Mouse (Mus musculus) cerebellum, postnatal 36 days (tissue): Measurements from ENCODE around the gene Vmn2r89.
A peak's percentile ranks its signal among the peaks of the same experiment; 100 is the strongest.
"Not testable (repeated sequence)": the region's sequence is repeated elsewhere in the genome, so short reads cannot be mapped to it uniquely, and the experiment has no call there.

Source experiments
- DNase-seq, 2 experiments: peaks; one replicate each; pipeline ENCODE4 v3.0.0; 2021 to 2022; ENCODE audit warnings: mixed read lengths in 2 of 2

The Vmn2r89 gene

GRCm38 (mm10) chr14:51451557-51451956 lies at the start of gene Vmn2r89:
Vmn2r89 (plus strand) TSS chr14:51451857.
- not testable (repeated sequence) for DNase-seq

GRCm38 (mm10) chr14:51410520-51410919 lies 41.1 kb upstream of the Vmn2r89 start, which contains the start of gene Vmn2r88:
Vmn2r88 (plus strand) TSS chr14:51410820.
- no peak for DNase-seq

GRCm38 (mm10) chr14:51423885-51424284 lies 27.8 kb upstream of the Vmn2r89 start:
- no peak for DNase-seq

GRCm38 (mm10) chr14:51430138-51430537 lies 21.5 kb upstream of the Vmn2r89 start:
- DNase-seq = peak in 1 of 2 experiments; percentile 8

- no peak for DNase-seq
These were observed 17.1 kb upstream of the Vmn2r89 start for GRCm38 (mm10) chr14:51434546-51434945.

GRCm38 (mm10) chr14:51435020-51435419 lies 16.6 kb upstream of the Vmn2r89 start:
- no peak for DNase-seq

- DNase-seq = no peak
These were observed 12.7 kb upstream of the Vmn2r89 start for GRCm38 (mm10) chr14:51438955-51439354.

- DNase-seq = not testable (repeated sequence)
These were observed 28.6 kb downstream of the Vmn2r89 start for GRCm38 (mm10) chr14:51480278-51480677.

- DNase-seq = not testable (repeated sequence)
These were observed 29.8 kb downstream of the Vmn2r89 start for GRCm38 (mm10) chr14:51481332-51482015.

GRCm38 (mm10) chr14:51482051-51482715 lies 30.5 kb downstream of the Vmn2r89 start:
- no peak for DNase-seq

GRCm38 (mm10) chr14:51482971-51483381 lies 31.3 kb downstream of the Vmn2r89 start:
- DNase-seq = not testable (repeated sequence)

GRCm38 (mm10) chr14:51483671-51484070 lies 32.0 kb downstream of the Vmn2r89 start:
- DNase-seq = no peak

- DNase-seq = no peak
These were observed 34.5 kb downstream of the Vmn2r89 start for GRCm38 (mm10) chr14:51486111-51486510.

- DNase-seq = no peak
These were observed 44.1 kb downstream of the Vmn2r89 start for GRCm38 (mm10) chr14:51495781-51496180.

- no peak for DNase-seq
These were observed 45.3 kb downstream of the Vmn2r89 start for GRCm38 (mm10) chr14:51496955-51497354.

GRCm38 (mm10) chr14:51497958-51498357 lies 46.3 kb downstream of the Vmn2r89 start:
- no peak for DNase-seq

- DNase-seq = no peak
These were observed 48.1 kb downstream of the Vmn2r89 start for GRCm38 (mm10) chr14:51499707-51500275.

- no peak for DNase-seq
These were observed 48.8 kb downstream of the Vmn2r89 start for GRCm38 (mm10) chr14:51500461-51500860.

- no peak for DNase-seq
These were observed 55.8 kb downstream of the Vmn2r89 start for GRCm38 (mm10) chr14:51507416-51507815.
